Mouse (Mus musculus) olfactory bulb, adult 2 months (tissue): ENCODE results near the gene Stard7. TPM values are rescaled to one million over a fixed set of nuclear protein-coding genes. Genes with fewer than 3 reads are reported as not detected.
"Not testable (repeated sequence)": the region's sequence is repeated elsewhere in the genome, so short reads cannot be mapped to it uniquely, and the experiment has no call there.

Experiments used
- H3K27ac ChIP-seq: fragments of 200-500 bp; 2 replicates; pipeline ENCODE4 v1.5.1; 2012; ENCODE audit warnings: low read depth, low read length; ENCODE audit not compliant: insufficient read depth
- H3K4me1 ChIP-seq: fragments of 200-500 bp; 2 replicates; pipeline ENCODE4 v1.6.1; 2012; ENCODE audit warnings: low read length; ENCODE audit not compliant: control insufficient read depth, insufficient read depth
- H3K4me3 ChIP-seq: fragments of 200-500 bp; 2 replicates; pipeline ENCODE4 v1.5.1; 2012; ENCODE audit warnings: mild to moderate bottlenecking, low read depth, low read length, moderate library complexity; ENCODE audit not compliant: insufficient read depth
- CTCF ChIP-seq: fragments of 200-500 bp; IDR thresholded peaks from 2 replicates; pipeline ENCODE4 v1.5.1; 2012; ENCODE audit warnings: low read depth, mild to moderate bottlenecking, low read length, moderate library complexity; ENCODE audit not compliant: insufficient read depth
- POLR2A ChIP-seq: fragments of 200-500 bp; IDR thresholded peaks from 2 replicates; pipeline ENCODE4 v1.6.1; 2012; ENCODE audit warnings: mild to moderate bottlenecking, low read depth, low read length, moderate library complexity; ENCODE audit not compliant: insufficient read depth
- WGBS: fragments of 180-500 bp; shearing (Covaris S2); methylation state at CpG from one replicate; pipeline ENCODE4 v1.1.7; 2018; 5-methylcytosine and 5-hydroxymethylcytosine counted together
- polyA plus RNA-seq: library from polyadenylated mRNA; stranded (reverse); fragments of >200 nt; gene quantifications from 2 replicates; pipeline ENCODE4 v1.2.4, GENCODE M21; 2012; ENCODE audit warnings: low replicate concordance; ENCODE audit not compliant: missing spikeins, insufficient read depth, insufficient read length

Stard7 gene
- polyA plus RNA-seq, 1 experiment: not detected

- Histone ChIP-seq H3K4me1 (peaks cover 9% of the 10 kb centered on the region; the same call in 1 of the 2 replicates), H3K4me3 (peak overlapping the region; percentile 87), H3K27ac (0 out of 2 replicates have a peak overlapping the region, but pooled peaks have one; percentile 6)
- 2% methylated on average over 8 of the region's 8 CpGs for WGBS
- no peak for TF ChIP-seq POLR2A
- no peak for TF ChIP-seq CTCF
Measured at GRCm38 (mm10) chr2:127271042-127271515, 1.1 kb downstream of the Stard7 start.

DNA sequence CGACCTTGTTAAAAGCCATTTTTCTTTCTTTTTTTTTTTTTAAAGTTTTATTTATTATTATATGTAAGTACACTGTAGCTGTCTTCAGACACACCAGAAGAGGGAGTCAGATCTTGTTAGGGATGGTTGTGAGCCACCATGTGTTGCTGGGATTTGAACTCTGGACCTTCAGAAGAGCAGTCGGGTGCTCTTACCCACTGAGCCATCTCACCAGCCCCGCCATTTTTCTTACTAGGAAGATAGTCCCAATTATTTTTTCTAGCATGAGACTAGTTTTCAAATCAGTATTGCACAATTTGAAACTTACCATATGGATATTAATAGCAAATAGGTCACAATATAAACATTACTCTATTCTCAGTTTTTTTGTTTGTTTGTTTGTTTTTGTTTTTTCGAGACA lies 2.0 kb downstream of the Stard7 start:
- not testable (repeated sequence) for H3K4me1 ChIP-seq, H3K27ac ChIP-seq, H3K4me3 ChIP-seq
- 87% methylated on average over 4 of the region's 4 CpGs for WGBS

DNA sequence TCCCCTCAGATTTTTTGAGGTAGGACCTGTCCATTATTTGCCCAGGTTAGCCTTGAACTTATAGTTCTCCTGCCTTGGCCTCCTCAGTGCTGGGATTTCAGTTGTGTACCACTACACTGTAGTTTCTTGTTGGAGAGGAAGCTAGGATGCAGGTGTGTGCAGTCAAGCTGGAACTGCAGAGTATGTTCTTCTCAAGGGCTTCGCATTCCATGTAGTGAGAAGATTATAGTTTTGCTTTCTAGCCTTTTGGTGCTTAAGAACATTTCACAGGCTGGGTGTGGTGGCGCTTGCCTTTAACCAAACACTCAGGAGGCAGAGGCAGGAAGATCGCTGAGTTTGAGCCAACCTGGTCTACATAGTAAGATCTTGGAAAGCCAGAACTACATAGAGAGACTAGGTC lies 2.8 kb downstream of the Stard7 start:
- WGBS: 98% methylated on average over 3 of the region's 3 CpGs
- no peak overlapping the region for H3K4me3 ChIP-seq
- no peak for TF ChIP-seq POLR2A
- no peak for TF ChIP-seq CTCF
- no peak overlapping the region for H3K27ac ChIP-seq
- H3K4me1 ChIP-seq: peaks cover 9% of the 10 kb centered on the region; the same call in 1 of the 2 replicates

GRCm38 (mm10) chr2:127274590-127274989 lies 4.6 kb downstream of the Stard7 start:
- H3K4me1 ChIP-seq: peaks cover 9% of the 10 kb centered on the region; the same call in 1 of the 2 replicates
- no peak for TF ChIP-seq CTCF
- no peak for TF ChIP-seq POLR2A
- no peak overlapping the region for H3K4me3 ChIP-seq
- no peak overlapping the region for H3K27ac ChIP-seq
- 44% methylated on average over 2 of the region's 2 CpGs for WGBS

GRCm38 (mm10) chr2:127275551-127276320 lies 5.7 kb downstream of the Stard7 start:
- no peak overlapping the region for H3K4me3 ChIP-seq
- H3K4me1 ChIP-seq: peaks cover 9% of the 10 kb centered on the region; the same call in 1 of the 2 replicates
- no peak overlapping the region for H3K27ac ChIP-seq
- TF ChIP-seq CTCF: no peak
- no peak for TF ChIP-seq POLR2A
- 56% methylated on average over 5 of the region's 5 CpGs for WGBS

DNA sequence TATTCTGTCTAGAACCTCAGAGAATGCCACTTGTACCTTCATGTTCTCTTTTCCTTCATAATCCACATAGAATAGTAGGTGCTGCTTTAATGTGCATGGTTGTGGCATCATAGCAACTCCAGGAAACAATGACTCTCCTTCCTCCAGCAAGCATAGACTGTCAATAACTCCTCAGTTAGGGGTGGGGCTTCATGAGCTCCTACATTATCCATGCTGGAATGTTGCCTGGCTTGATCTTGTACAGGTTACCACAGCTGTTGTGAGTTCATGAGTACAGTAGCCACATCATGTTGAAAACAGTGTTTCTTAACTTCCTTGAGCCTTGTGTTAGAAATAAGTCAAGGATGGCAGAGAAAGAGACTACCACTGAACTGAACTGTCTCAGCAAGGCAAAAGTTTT lies 8.1 kb downstream of the Stard7 start:
- no peak for TF ChIP-seq POLR2A
- TF ChIP-seq CTCF: no peak
- no peak overlapping the region for H3K27ac ChIP-seq
- peaks cover 5% of the 10 kb centered on the region; the same call in 1 of the 2 replicates for H3K4me1 ChIP-seq
- no peak overlapping the region for H3K4me3 ChIP-seq

- Histone ChIP-seq H3K4me3 (no peak overlapping the region), H3K27ac (no peak overlapping the region), H3K4me1 (no peaks in the 10 kb centered on the region)
- TF ChIP-seq CTCF (no peak), POLR2A (no peak)
- 82% methylated on average over 4 of the region's 4 CpGs for WGBS
Measured at GRCm38 (mm10) chr2:127292250-127292649, 22.2 kb downstream of the Stard7 start.

DNA sequence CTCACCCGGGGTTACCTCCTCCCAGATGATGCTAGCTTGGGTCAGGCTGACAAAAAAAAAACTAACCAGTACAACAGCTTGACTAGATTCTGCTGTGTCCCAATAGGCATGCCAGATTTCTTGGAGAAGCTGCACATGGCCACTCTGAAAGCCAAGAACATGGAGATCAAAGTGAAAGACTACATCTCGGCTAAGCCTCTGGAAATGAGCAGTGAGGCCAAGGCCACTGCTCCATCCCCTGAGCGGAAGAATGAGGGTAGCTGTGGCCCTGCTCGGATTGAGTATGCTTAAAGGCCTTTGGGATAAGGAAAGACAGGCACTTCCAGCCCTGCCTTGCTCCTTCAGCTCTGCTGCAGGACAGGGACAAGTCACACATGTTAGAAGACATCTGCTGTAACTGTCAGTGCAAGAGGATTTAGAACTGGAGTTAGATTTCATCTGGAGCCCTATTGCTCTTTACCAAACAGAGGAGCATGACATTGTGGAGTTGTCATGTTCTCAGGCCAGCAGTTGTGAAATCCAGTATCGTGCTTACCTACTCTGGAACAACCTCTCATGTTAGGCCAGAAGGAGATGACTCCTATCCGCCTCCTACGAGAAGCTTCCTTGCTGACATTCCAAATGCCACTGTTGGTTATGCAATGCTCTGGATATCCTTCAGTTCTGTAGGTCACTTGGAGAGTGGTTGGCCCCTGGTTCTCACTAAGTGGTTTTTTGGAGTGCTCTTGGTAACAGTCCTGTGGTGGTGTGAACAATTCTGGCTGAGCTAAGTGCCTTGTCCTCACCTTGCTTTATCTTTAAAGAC lies 27.2 kb downstream of the Stard7 start:
- H3K4me3 ChIP-seq: no peak overlapping the region
- H3K27ac ChIP-seq: no peak overlapping the region
- TF ChIP-seq POLR2A: no peak
- TF ChIP-seq CTCF: no peak
- no peaks in the 10 kb centered on the region for H3K4me1 ChIP-seq
- WGBS: 94% methylated on average over 7 of the region's 7 CpGs

DNA sequence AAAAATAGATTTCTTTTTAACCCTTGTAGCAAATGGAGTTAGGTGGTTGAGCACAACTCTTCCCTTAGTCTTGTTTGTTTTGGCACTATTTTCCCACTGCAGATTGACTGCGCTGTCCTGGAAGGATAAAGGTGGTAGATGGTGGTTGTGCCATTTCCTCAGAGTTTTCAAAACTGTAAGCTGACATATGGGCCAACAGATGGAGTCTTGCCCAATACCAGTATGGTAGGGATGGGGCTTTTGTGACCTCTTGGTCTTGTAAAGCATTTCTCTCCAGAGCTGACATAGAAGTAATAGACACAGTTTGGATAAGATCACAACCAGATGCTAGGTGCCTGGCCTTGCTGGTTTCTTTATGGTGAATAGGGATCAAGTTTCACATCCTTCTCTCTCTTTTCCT lies 28.0 kb downstream of the Stard7 start:
- whole genome bisulfite sequencing: 98% methylated on average over 1 of the region's 1 CpGs
- no peak overlapping the region for H3K4me3 ChIP-seq
- TF ChIP-seq CTCF (no peak), POLR2A (no peak)
- no peaks in the 10 kb centered on the region for H3K4me1 ChIP-seq
- H3K27ac ChIP-seq: no peak overlapping the region
